Mouse (Mus musculus): Measurements from ENCODE around the gene Slc4a10.

- TF ChIP-seq EP300 (IDR thresholded peaks at IDR 0.05; ENCODE audit: insufficient read depth, low read depth, low read length) = no peak
- TF ChIP-seq CTCF (IDR thresholded peaks at IDR 0.05; ENCODE audit: low read depth, low read length) = no peak
- no peak for TF ChIP-seq POLR2A (IDR thresholded peaks at IDR 0.05; ENCODE audit: insufficient read depth, low read length)
Observed at GRCm38 (mm10) chr2:62244167-62244566, 197.9 kb downstream of the Slc4a10 start.

All from ES-Bruce4 (cell line).